Mouse (Mus musculus) layer of hippocampus, postnatal 14 days (tissue): Measurements from ENCODE around the gene Slc25a23. TPM values are rescaled to one million over a fixed set of nuclear protein-coding genes. Genes with fewer than 3 reads are reported as not detected.

ENCODE experiments used
- DNase-seq, 2 experiments: peaks; one replicate each; pipeline ENCODE4 v3.0.0; 2021 to 2022; ENCODE audit warnings: low spot score in 2 of 2, mixed read lengths in 1 of 2
- long read RNA-seq, 2 experiments: library from polyadenylated mRNA; stranded (forward); transcript quantifications; one replicate each; pipeline ENCODE4 v2.0.0; 2021
- total RNA-seq, 2 experiments: library from RNA; stranded (reverse); gene quantifications; 2 replicates each; pipeline ENCODE4 v1.2.3; 2021

The Slc25a23 gene
- 100 to 1,000 TPM; 338 to 358 TPM for total RNA-seq
- long read RNA-seq, experiment 1, transcript Slc25a23-201 (10 exons, 3,362 nt) = major isoform, 19 of 65 reads
- long read RNA-seq, experiment 1, partial matches to known transcripts = 15 of 65 reads
- long read RNA-seq, experiment 1, other reads (novel, unspliced or antisense) = 28 of 65 reads
- long read RNA-seq, experiment 2, transcript Slc25a23-201 (10 exons, 3,362 nt) = major isoform, 27 of 102 reads
- long read RNA-seq, experiment 2, partial matches to known transcripts = 32 of 102 reads
- long read RNA-seq, experiment 2, other reads (novel, unspliced or antisense) = 42 of 102 reads

GRCm38 (mm10) chr17:57059486-57059977, at the start of gene Slc25a23:
TSS of gene Slc25a23 (minus strand) at chr17:57059863.
- DNase-seq = peak; percentile 79 to 81

GRCm38 (mm10) chr17:57108666-57109171, 49.1 kb upstream of the Slc25a23 start:
- no peak for DNase-seq

GRCm38 (mm10) chr17:57108040-57108665, 48.5 kb upstream of the Slc25a23 start:
- no peak for DNase-seq

GRCm38 (mm10) chr17:57107064-57107463, 47.4 kb upstream of the Slc25a23 start:
- DNase-seq = no peak

GRCm38 (mm10) chr17:57106035-57106368, 46.3 kb upstream of the Slc25a23 start:
- no peak for DNase-seq

GRCm38 (mm10) chr17:57105181-57106034, 45.7 kb upstream of the Slc25a23 start, which contains the start of gene Tnfsf9:
TSS of gene Tnfsf9 (plus strand) at chr17:57105325.
- peak in 1 of 2 experiments; percentile 22 for DNase-seq

GRCm38 (mm10) chr17:57104496-57104895, 44.8 kb upstream of the Slc25a23 start:
- no peak for DNase-seq

GRCm38 (mm10) chr17:57102276-57102675, 42.6 kb upstream of the Slc25a23 start:
- no peak for DNase-seq

- no peak for DNase-seq
Observed at GRCm38 (mm10) chr17:57099629-57100325, 40.1 kb upstream of the Slc25a23 start.

- DNase-seq = no peak
Observed at GRCm38 (mm10) chr17:57098321-57098720, 38.7 kb upstream of the Slc25a23 start.

GRCm38 (mm10) chr17:57096623-57096920, 36.9 kb upstream of the Slc25a23 start:
- DNase-seq = peak; percentile 80 to 83

GRCm38 (mm10) chr17:57095855-57096622, 36.4 kb upstream of the Slc25a23 start:
- no peak for DNase-seq

- no peak for DNase-seq
Observed at GRCm38 (mm10) chr17:57094222-57094621, 34.6 kb upstream of the Slc25a23 start.

GRCm38 (mm10) chr17:57087049-57087832, 27.6 kb upstream of the Slc25a23 start, which contains the start of gene Tubb4a:
TSS of gene Tubb4a (minus strand) at chr17:57087782.
- DNase-seq = peak; percentile 76 to 88

- DNase-seq = peak in 1 of 2 experiments; percentile 22
Observed at GRCm38 (mm10) chr17:57085970-57086757, 26.5 kb upstream of the Slc25a23 start.

- DNase-seq = no peak
Observed at GRCm38 (mm10) chr17:57082481-57082880, 22.8 kb upstream of the Slc25a23 start.

- DNase-seq = no peak
Observed at GRCm38 (mm10) chr17:57081234-57081842, 21.7 kb upstream of the Slc25a23 start.

- no peak for DNase-seq
Observed at GRCm38 (mm10) chr17:57079919-57080318, 20.3 kb upstream of the Slc25a23 start.
